Mouse (Mus musculus) C2C12 (cell line): ENCODE data around the gene Smoc1. TPM values are rescaled to one million over a fixed set of nuclear protein-coding genes. Genes with fewer than 3 reads are reported as not detected.

ENCODE experiments used
- H3K27me3 ChIP-seq: one replicate; pipeline ENCODE4 v1.6.1; 2011; ENCODE audit not compliant: control insufficient read depth, insufficient read depth, insufficient read length
- H3K36me3 ChIP-seq: one replicate; pipeline ENCODE4 v1.6.1; 2011; ENCODE audit not compliant: control insufficient read depth, insufficient read depth
- H3K4me3 ChIP-seq: one replicate; pipeline ENCODE4 v1.5.1; 2011; ENCODE audit warnings: mild to moderate bottlenecking, control low read depth; ENCODE audit not compliant: poor library complexity, insufficient read depth, severe bottlenecking
- H3K79me2 ChIP-seq: one replicate; pipeline ENCODE4 v1.6.1; 2011; ENCODE audit not compliant: control insufficient read depth, insufficient read depth
- H3K79me3 ChIP-seq: one replicate; pipeline ENCODE4 v1.6.1; 2011; ENCODE audit warnings: low read depth, control low read depth
- H3ac ChIP-seq: one replicate; pipeline ENCODE3; 2011; ENCODE audit warnings: low read depth; ENCODE audit not compliant: control insufficient read depth, insufficient read length
- CEBPB ChIP-seq: IDR thresholded peaks from one replicate; pipeline ENCODE4 v1.6.1; 2011; ENCODE audit warnings: low read depth, mild to moderate bottlenecking, control low read depth, moderate library complexity
- CTCF ChIP-seq: IDR thresholded peaks from one replicate; pipeline ENCODE4 v1.5.1; 2011; ENCODE audit not compliant: control insufficient read depth, insufficient read depth, insufficient read length
- FOSL1 ChIP-seq: IDR thresholded peaks from one replicate; pipeline ENCODE4 v1.8.0; 2011; ENCODE audit warnings: mild to moderate bottlenecking, low read length; ENCODE audit not compliant: poor library complexity, insufficient read depth, severe bottlenecking
- MAX ChIP-seq: IDR thresholded peaks from one replicate; pipeline ENCODE4 v1.6.1; 2011; ENCODE audit warnings: mild to moderate bottlenecking, control low read depth
- MYOD1 ChIP-seq: IDR thresholded peaks from one replicate; pipeline ENCODE4 v1.6.1; 2011; ENCODE audit warnings: low read depth; ENCODE audit not compliant: control insufficient read depth, insufficient read length
- MYOG ChIP-seq: IDR thresholded peaks from one replicate; pipeline ENCODE4 v1.6.1; 2011; ENCODE audit not compliant: control insufficient read depth, insufficient read length; ENCODE audit errors: extremely low read depth
- USF1 ChIP-seq: IDR thresholded peaks from one replicate; pipeline ENCODE4 v1.6.1; 2011; ENCODE audit warnings: low read depth, mild to moderate bottlenecking, control low read depth, moderate library complexity
- polyA plus RNA-seq: library from polyadenylated mRNA; unstranded; fragments of >200 nt; fragmentation: generic; extraction: Trizol; gene quantifications from one replicate; pipeline ENCODE4 v1.2.1, GENCODE M21; 2012; ENCODE audit warnings: missing spikeins

The Smoc1 gene
- polyA plus RNA-seq, 1 experiment, result 0.23 TPM

DNA sequence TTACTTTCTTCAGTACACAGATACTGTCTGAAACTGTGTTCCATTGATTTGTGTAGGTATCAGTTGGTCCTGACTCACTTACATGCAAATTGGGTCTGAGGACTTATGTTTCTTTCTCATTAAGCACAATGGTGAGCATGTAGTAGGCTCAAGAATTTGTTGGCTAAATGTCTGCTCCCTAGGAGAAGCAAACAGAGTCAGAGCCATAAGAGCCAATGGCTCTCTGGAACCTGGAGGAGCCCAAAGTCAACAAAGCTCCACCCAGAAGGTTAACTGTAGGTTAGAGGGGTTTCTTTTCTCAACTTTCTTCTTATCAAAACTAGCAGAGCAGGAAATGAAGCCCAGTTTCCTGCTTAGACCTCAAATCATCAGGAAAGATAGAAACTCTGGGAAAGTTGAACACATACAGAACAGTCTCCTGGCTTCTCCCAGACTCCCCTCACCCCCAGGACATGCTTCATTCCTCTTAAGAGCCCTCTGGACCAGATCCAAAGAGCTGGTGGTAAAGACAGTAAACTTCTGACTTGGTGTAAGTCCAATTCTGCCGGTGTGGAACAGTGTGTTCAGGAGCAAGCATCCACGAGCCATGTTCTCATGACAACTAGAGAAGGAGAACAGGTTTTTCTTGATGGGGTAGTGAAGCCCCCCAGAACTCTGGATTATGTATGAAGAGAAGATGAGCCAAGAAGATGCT, 51.5 kb downstream of the Smoc1 start:
- H3ac ChIP-seq, result no peak overlapping the region
- no peak overlapping the region for H3K4me3 ChIP-seq
- no peak for TF ChIP-seq USF1
- TF ChIP-seq MYOG, result no peak
- H3K79me2 ChIP-seq, result no peaks in the 10 kb centered on the region
- H3K36me3 ChIP-seq, result no peaks in the 10 kb centered on the region
- H3K27me3 ChIP-seq, result peaks cover 18% of the 10 kb centered on the region
- H3K79me3 ChIP-seq, result no peaks in the 10 kb centered on the region

DNA sequence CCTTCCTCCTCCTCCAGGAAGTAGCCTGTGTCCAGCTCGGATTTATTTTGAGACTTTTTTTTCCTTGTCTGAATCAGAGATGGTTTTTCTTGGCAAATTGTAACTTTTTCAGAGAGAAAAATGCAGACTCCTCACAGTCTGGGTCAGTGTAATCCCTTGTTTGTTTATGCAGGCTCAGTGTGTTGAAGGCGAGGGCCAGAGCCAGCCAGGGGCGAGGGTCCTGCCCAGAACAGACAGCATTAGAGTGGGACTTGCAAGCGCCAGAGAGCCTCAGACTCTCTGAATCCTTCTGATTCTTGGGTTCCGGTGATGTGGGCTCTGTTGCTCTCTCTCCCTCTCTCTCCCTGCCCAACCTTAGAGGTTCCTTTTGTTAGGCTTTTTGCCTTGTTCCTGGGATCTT, 53.7 kb downstream of the Smoc1 start:
- peaks cover 25% of the 10 kb centered on the region for H3K27me3 ChIP-seq
- no peak for TF ChIP-seq USF1
- no peak for TF ChIP-seq FOSL1
- TF ChIP-seq CTCF, result no peak
- no peak for TF ChIP-seq MYOG
- TF ChIP-seq MYOD1, result no peak
- no peak for TF ChIP-seq MAX
- TF ChIP-seq CEBPB, result no peak
- no peaks in the 10 kb centered on the region for H3K79me2 ChIP-seq
- H3ac ChIP-seq, result no peak overlapping the region
- no peak overlapping the region for H3K4me3 ChIP-seq
- no peaks in the 10 kb centered on the region for H3K36me3 ChIP-seq
- H3K79me3 ChIP-seq, result no peaks in the 10 kb centered on the region

DNA sequence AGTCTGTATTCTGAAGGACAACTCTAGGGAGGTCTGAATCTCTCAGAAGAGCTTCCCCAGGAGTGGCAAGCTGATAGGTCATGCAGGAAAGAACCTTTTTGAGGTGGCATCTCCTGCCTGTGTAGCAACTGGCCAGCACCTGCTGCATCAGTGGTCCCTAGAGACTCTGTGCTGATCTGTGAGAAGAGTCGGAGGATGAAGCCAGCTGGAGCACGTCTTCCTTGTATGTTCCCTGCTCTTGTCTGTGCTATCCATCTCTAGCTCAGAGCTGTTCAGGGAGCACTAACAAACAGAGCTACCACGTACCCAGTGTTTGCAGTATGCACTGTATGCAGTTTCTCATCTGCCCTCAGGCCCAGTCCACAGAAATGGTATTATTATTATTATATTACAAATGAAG, 54.4 kb downstream of the Smoc1 start:
- no peaks in the 10 kb centered on the region for H3K79me3 ChIP-seq
- H3ac ChIP-seq, result no peak overlapping the region
- no peaks in the 10 kb centered on the region for H3K36me3 ChIP-seq
- peaks cover 20% of the 10 kb centered on the region for H3K27me3 ChIP-seq
- no peak overlapping the region for H3K4me3 ChIP-seq
- H3K79me2 ChIP-seq, result no peaks in the 10 kb centered on the region
- TF ChIP-seq MYOG (no peak), FOSL1 (no peak), MYOD1 (no peak), CEBPB (no peak), CTCF (no peak), MAX (no peak), USF1 (no peak)

DNA sequence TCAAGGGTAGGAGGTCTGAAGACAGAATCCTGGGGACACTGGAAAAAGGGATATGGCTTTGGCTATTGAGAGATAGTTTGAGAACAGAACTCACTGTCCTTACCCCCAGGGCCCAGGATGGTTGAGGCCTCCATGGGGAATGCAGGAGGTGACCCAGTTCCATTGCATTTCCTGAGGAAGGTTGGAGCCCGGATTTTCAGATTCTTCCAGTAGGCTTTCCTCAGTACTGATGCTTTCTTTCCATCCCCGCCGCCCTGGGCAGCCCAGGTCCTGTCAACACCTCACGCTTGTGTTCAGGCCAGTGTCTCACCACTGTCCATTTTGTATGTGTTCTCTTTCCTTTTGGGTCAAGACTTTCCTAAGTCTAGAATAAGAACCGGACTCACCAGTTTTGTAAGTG, 56.5 kb downstream of the Smoc1 start:
- no peak overlapping the region for H3ac ChIP-seq

DNA sequence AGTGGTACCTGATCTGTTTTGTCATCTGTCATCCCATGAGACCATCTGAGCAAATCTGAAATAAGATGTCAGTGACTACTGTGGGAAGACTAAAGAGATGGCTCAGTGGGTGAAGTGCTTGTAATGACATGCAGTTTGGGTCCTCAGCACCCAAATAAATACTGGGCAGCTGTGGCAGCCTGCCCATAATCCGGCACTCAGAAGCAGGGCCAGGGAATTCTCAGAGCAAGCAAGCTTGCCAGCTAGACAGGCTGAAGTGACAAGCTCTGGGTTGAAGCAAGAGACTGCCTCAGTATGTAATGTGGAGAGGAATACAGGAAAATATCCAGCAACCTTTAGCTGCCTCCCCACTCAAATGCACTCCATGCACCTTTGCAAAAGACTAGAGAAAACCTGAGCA, 58.6 kb downstream of the Smoc1 start:
- no peaks in the 10 kb centered on the region for H3K36me3 ChIP-seq
- H3K79me3 ChIP-seq, result no peaks in the 10 kb centered on the region
- H3K4me3 ChIP-seq, result no peak overlapping the region
- TF ChIP-seq MYOG, result no peak
- no peak for TF ChIP-seq FOSL1
- TF ChIP-seq MYOD1, result no peak
- TF ChIP-seq CTCF, result no peak
- no peak for TF ChIP-seq USF1
- no peak for TF ChIP-seq MAX
- TF ChIP-seq CEBPB, result no peak
- peaks cover 36% of the 10 kb centered on the region for H3K27me3 ChIP-seq
- no peak overlapping the region for H3ac ChIP-seq
- H3K79me2 ChIP-seq, result no peaks in the 10 kb centered on the region

More for the DNA sequence above, 56.5 kb downstream of the Smoc1 start:
- Histone ChIP-seq H3K79me2 (no peaks in the 10 kb centered on the region), H3K36me3 (no peaks in the 10 kb centered on the region), H3K4me3 (no peak overlapping the region), H3K79me3 (no peaks in the 10 kb centered on the region), H3K27me3 (peaks cover 21% of the 10 kb centered on the region)
- no peak for TF ChIP-seq FOSL1
- no peak for TF ChIP-seq MYOG
- TF ChIP-seq MYOD1, result no peak
- no peak for TF ChIP-seq CTCF
- TF ChIP-seq MAX, result no peak

DNA sequence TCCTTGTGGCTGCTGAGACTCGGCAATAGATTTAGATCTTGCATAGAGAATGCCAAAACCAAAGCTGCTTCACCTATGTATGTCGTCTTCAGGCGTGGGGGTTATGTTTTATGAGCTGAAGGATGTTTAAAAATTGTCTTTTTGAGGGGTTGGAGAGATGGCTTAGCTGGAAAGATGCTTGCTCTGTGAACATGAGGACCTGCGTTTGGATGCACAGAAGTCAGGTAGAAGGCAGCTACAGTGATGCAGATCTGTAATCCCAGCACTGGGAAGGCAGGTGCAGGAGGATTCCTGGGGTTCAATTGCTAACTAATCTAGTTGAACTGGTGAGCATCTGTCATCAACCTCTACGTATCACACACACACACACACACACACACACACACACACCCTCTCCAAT, 61.5 kb downstream of the Smoc1 start:
- TF ChIP-seq USF1 (no peak), CTCF (no peak), MYOG (no peak), FOSL1 (no peak), CEBPB (no peak), MYOD1 (no peak), MAX (no peak)
- Histone ChIP-seq H3K79me3 (no peaks in the 10 kb centered on the region), H3K4me3 (no peak overlapping the region), H3K36me3 (no peaks in the 10 kb centered on the region), H3K79me2 (no peaks in the 10 kb centered on the region), H3ac (no peak overlapping the region), H3K27me3 (peaks cover 40% of the 10 kb centered on the region)
